Mouse (Mus musculus) B cell, adult 2 months (primary cell): Measurements from ENCODE around the gene Fam177a.
"Not testable (repeated sequence)": the region's sequence is repeated elsewhere in the genome, so short reads cannot be mapped to it uniquely, and the experiment has no call there.

Source experiments
- DNase-seq, 2 experiments: peaks; one replicate each; pipeline ENCODE4 v3.0.0; 2022

Fam177a gene

GRCm38 (mm10) chr12:55124242-55124641, at the start of gene Fam177a:
Gene Fam177a (plus strand): TSS chr12:55124469.
- DNase-seq, result not testable (repeated sequence)

- DNase-seq, result no peak
These were observed 49.0 kb upstream of the Fam177a start for GRCm38 (mm10) chr12:55075296-55075695.

DNA sequence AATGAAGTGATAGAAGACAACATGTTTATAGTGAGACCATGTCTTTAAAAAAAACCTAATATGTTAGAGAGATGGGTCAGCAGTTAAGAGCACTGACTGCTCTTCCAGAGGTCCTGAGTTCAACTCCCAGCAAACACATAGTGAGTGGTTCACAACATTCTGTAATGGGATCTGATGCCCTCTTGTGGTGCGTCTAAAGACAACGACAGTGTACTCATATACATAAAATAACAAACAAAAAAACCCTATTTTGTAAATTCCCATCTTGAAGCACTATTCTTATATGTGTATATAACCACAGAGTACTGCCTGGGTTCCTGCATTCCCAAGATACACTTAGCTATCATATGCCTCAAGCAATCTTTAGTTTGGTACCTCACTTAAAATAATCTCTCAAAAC, 45.6 kb upstream of the Fam177a start:
- peak; percentile 37 to 40 for DNase-seq

DNA sequence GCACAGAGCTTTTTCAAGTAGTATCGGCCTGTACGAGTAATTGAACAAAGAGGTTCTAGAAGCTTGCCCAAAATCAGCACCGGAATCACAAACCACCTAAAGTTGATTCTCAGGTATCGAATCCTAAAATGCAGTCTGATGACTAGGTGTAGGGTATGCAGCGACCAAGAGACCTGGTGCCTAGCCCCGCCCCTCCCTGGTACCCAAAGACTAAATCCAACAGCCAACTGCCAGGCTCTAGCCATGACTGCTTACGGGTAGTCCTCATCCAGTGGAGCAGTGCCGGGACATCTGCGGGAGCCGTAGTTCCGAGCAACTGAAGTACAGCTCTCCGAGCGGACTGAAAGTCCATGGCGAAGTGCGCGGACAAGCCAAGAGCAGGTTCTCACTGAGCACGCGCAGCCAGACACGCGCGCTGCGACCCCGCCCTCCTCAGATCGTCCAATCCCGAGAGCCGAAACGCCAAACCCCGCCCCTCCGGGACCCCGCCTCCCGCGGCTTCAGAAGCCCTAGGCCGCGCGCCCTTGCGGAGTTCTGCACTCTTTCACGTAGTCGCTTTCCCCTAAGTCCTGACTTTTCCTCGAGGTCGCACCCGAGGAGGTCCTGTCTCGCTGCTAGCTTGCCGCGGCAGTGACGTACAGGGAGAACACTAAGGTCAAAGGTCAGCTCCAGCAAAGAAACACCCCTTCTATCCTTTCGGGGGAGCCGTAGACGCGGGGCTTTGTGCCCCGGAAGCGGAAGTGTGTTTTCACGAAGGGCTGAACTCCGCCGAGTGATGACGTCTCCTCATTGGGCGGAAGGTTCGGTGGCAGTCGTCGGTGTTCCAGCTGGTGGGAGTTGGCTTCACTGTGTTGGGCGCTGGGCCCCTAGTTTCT, 44.3 kb upstream of the Fam177a start, which contains the start of the genes 2700097O09Rik and Srp54a:
Gene 2700097O09Rik (minus strand): TSS at position 385 of the 875 bp plus-strand sequence.
Gene Srp54a (plus strand): TSS at position 537 of the 875 bp plus-strand sequence.
- DNase-seq, result peak; percentile 95 to 96

- not testable (repeated sequence) for DNase-seq
These were observed 43.7 kb upstream of the Fam177a start for GRCm38 (mm10) chr12:55080601-55080942.

DNA sequence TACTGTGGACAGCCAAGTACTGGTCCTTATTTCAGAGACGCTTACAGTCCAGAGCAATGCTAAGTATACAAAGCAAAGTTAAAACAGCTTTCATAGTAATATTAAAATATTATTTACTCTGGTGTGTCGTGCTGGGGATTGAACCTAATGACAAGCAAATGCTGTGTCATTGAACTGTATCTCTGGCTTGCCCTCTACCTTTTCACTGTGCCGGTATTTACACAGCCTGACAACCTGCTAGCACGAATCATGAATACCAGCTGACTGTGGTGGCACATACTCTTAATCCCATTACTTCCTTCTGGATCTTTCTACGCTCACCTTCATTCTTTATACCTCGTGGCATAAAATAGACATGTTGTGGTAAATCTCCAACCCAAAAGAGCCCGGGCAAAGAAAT, 32.1 kb upstream of the Fam177a start:
- DNase-seq, result not testable (repeated sequence)

GRCm38 (mm10) chr12:55112616-55113015, 11.7 kb upstream of the Fam177a start:
- not testable (repeated sequence) for DNase-seq

DNA sequence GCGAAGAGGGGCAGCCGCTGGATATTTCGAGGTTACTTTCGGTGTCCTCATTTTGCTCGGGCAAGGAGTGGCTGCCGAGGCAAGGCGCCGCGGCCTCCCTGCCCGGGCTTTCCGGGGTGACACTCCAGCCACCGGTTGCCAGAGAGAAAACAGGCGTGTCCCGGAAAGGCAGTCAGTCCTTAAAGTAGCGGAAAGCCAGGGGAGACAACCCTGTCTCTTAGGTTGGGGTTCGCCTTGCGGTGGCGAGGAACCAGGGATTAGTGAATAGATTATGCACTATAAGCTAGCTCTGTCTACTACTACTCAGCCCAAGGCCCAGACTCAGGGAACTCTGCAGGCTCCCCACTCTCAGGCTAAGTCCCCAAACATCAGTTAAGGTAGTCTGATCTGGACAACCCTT, 462 bp downstream of the Fam177a start:
- DNase-seq, result not testable (repeated sequence)

GRCm38 (mm10) chr12:55135540-55135939, 11.3 kb downstream of the Fam177a start:
- not testable (repeated sequence) for DNase-seq

- DNase-seq, result not testable (repeated sequence)
These were observed 13.6 kb downstream of the Fam177a start for GRCm38 (mm10) chr12:55137859-55138258.

DNA sequence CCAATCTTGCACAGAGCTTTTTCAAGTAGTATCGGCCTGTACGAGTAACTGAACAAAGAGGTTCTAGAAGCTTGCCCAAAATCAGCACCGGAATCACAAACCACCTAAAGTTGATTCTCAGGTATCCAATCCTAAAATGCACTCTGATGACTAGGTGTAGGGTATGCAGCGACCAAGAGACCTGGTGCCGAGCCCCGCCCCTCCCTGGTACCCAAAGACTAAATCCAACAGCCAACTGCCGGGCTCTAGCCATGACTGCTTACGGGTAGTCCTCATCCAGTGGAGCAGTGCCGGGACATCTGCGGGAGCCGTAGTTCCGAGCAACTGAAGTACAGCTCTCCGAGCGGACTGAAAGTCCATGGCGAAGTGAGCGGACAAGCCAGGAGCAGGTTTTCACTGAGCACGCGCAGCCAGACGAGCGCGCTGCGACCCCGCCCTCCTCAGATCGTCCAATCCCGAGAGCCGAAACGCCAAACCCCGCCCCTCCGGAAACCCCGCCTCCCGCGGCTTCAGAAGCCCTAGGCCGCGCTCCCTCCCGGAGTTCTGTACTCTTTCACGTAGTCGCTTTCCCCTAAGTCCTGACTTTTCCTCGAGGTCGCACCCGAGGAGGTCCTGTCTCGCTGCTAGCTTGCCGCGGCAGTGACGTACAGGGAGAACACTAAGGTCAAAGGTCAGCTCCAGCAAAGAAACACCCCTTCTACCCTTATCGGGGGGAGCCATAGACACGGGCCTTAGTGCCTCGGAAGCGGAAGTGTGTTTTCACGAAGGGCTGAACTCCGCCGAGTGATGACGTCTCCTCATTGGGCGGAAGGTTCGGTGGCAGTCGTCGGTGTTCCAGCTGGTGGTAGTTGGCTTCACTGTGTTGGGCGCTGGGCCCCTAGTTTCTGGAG, 30.5 kb downstream of the Fam177a start, which contains the start of gene Srp54b:
Gene Srp54b (plus strand): TSS at position 546 of the 890 bp plus-strand sequence.
- DNase-seq, result not testable (repeated sequence)

GRCm38 (mm10) chr12:55155449-55155783, 31.1 kb downstream of the Fam177a start:
- DNase-seq, result not testable (repeated sequence)

- DNase-seq, result not testable (repeated sequence)
These were observed 42.8 kb downstream of the Fam177a start for GRCm38 (mm10) chr12:55167034-55167557.

GRCm38 (mm10) chr12:55187686-55188085, 63.4 kb downstream of the Fam177a start:
- DNase-seq, result not testable (repeated sequence)

DNA sequence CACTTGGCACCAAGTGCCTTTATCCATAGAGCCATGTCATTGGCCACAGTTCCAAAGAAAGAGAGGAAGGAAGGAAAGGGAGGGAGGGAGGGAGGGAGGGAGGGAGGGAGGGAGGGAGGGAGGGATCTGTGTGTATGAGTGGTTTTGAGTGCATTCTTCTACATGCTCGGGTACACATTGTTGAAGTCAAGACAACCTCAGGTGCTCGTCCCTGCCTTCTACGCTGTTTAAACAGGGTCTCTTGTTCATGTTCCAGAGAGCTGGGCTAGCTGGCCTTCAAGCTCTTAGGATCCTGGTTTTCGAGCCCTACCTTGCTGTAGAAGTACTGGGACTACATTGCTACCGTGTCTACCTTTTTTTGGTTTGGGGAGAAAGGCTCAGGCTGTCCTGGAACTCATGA, 64.9 kb downstream of the Fam177a start:
- DNase-seq, result not testable (repeated sequence)
